Mouse (Mus musculus): ENCODE data around the gene Hes1. TPM values are rescaled to one million over a fixed set of nuclear protein-coding genes. Genes with fewer than 3 reads are reported as not detected.
A peak's percentile ranks its signal among the peaks of the same experiment; 100 is the strongest.

Gene Hes1
- total RNA-seq, 2 experiments from 2014 or later = 18.0 to 24.2 TPM

- no peak for DNase-seq (ENCODE audit: extremely low spot score in 1 of 2, low spot score in 1 of 2)
Measured at GRCm38 (mm10) chr16:30050767-30051490, 13.3 kb upstream of the Hes1 start.

DNA sequence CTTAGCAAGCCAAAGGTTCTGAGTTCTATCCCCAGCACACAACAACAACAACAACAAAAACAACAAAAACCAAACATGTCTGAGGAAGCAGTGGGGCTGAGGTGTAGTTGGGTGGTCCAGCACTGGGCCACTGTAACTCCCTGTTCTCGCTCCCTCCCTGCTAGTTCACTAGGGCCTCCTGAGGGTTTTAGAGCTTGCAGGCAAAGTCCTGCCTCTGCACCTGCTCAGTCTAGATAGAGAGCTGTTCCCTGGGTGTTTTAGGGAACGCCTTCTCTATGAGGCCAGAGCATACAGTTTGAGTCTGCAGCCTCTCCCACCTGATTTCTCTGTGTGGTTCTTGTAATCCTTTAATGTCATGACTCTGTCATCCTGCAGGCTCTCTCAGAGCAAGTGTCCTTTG, 11.9 kb upstream of the Hes1 start:
- DNase-seq (ENCODE audit: extremely low spot score in 1 of 2, low spot score in 1 of 2) = no peak

GRCm38 (mm10) chr16:30052839-30053511, 11.2 kb upstream of the Hes1 start:
- no peak for DNase-seq (ENCODE audit: extremely low spot score in 1 of 2, low spot score in 1 of 2)

DNA sequence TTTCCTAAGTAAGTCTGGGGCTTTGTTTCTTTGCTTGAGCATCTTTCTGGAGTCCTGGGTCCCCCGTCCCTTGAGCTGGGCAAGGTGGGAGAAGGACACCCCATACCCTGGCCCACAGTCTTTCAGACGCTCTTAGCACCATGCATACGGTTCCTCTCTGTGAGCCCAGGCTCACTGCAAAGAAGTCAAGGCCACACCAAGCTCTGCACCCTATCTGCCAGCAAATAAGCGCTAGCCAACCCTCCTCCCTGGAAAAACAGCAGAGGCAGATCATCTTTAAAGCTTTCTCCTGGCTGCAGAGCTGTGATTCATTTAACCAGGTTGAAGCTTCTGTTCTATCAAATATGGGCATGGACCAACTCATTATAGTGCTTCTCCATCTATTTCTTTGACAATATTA, 9.6 kb upstream of the Hes1 start:
- DNase-seq (ENCODE audit: extremely low spot score in 1 of 2, low spot score in 1 of 2) = no peak

DNA sequence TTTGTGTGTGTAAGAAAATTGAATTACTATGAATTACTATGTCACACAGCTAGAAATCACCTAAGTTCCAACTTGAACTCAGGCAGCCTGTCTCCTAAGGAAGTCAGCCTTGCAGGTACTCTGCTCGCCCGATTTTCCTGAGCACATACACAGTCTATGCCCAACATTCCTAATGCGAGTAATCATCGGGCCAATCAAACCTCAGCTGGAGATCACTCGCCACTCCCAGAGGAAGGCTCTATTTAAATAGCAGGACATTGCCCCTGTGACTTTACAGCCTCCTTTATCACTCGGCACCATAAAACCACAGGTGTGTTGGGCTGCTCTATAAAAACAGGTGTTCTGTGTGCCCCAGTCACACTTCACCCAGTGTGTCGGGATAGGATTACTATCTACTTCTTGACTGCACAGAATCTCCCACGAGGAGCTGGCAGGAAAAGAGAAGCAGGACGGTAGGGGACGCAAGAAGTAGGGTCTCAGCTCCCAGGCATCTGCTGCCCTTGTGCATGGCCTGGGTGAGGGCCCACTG, 8.8 kb upstream of the Hes1 start:
- no peak for DNase-seq (ENCODE audit: extremely low spot score in 1 of 2, low spot score in 1 of 2)

GRCm38 (mm10) chr16:30055927-30056326, 8.3 kb upstream of the Hes1 start:
- no peak for DNase-seq (ENCODE audit: extremely low spot score in 1 of 2, low spot score in 1 of 2)

DNA sequence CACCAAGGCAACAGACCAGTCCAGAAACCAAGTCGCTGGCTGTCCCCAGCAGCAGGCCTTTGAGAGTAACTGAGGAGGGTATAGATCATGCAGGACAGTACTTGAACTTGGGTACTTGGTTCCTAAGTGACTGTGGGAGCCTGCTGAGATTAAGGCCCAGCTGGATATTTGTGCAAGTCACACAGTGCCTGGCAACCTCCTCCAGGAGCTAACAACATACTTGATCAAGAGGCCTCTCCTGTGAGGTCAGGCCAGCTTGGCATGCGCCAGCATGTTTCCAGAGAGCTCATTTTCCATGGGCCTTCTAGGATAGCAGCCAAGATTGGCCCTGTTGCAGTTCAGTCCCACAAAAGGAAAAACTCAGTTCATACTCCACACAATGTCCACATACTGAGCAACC, 7.3 kb upstream of the Hes1 start:
- DNase-seq (ENCODE audit: extremely low spot score in 1 of 2, low spot score in 1 of 2) = no peak

DNA sequence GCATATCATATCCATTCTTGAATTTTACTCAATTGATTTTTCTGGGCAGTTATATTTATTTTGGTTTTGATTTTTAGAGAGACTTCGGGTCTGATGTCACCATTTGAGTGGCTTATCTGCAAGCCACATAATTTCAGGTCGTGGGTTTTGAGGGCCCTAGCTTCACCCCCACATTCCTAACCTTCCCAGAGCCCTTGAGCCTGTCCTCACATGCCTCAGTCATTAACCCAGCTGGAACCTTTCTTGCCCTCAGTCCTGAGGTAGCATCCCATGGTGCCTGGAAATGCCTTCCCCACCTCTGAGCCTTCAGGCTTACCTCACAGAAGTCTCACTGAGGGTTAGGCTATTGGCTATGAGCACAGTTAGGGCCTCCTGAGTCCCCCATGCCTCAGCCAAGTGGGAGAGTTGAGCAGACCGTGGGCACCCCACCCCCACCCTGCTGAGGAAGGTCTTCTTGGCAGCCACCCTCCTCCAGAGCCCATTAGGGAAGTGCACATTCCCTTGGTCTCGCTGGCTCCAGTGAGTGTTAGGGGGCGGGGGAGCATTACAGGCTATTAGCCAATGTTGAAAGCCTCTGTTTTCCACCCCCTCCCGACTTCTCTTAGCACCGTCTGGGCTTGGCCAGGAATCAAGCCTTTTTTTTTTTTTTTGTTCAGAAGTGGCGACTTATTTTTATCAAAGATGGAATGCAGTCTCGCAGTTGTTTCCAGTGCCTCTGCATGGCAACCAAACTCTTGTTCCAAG, 5.0 kb upstream of the Hes1 start:
- DNase-seq (ENCODE audit: extremely low spot score in 1 of 2, low spot score in 1 of 2) = peak in 1 of 2 experiments; percentile 16

GRCm38 (mm10) chr16:30060412-30060811, 3.8 kb upstream of the Hes1 start:
- DNase-seq (ENCODE audit: extremely low spot score in 1 of 2, low spot score in 1 of 2) = no peak

DNA sequence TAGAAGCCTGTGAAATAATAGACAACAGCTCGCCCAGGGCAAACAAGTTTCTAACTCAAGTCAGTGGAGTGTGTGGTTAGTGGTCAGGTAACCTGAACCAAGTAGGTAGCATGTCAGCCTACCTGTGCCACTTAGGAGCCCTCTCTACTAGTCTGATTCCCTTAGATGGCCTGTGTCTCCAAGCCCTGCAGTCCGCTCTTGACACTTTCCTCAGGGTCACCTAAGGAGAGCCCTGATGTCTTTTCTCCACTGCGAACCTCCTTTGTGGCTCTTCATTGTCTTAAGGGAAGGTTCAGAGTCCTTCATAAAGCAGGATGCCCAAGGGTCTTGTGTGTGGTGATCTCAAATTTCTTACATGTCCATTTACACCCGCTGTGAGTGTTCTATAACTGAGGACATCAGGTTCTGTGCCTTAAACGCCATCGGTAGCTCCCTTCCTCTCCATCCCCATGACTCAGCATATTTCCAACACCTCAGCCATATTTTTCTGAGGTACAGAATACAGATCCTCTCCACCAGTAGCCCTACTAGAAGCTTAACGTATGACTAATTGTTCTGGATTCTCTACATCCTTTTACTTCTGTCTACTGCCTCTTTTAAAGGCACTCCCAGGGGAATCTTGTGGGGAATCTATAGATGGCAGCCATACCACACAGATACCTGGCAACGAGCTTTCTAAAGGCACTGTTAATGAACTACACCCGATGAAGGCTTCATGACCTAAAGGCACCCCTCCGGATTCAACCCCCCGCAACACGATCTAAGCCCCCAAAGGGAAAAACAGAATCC, 1.7 kb upstream of the Hes1 start:
- DNase-seq (ENCODE audit: extremely low spot score in 1 of 2, low spot score in 1 of 2) = no peak

GRCm38 (mm10) chr16:30063121-30063881, 883 bp upstream of the Hes1 start:
- peak; percentile 18 to 36 for DNase-seq (ENCODE audit: extremely low spot score in 1 of 2, low spot score in 1 of 2)

DNA sequence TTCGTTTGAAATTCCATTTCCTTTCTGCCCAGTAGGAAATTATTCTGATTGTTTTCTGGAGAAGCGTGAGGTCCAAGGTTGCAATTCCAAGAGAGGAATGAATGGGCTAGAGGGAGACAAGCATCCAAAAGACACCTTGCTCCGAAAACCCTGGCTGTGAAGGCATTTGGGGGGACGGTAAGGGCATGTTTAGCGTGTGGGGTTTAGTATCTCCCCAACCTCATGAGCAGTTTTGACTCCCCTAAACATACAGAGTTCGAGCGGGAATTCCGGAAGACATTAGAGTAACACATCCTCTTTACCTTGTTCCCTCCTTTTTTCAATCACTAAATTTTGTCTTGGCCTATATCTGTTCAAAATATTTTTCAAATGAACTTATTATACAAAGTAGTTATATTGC, 429 bp downstream of the Hes1 start:
- DNase-seq (ENCODE audit: extremely low spot score in 1 of 2, low spot score in 1 of 2) = no peak

GRCm38 (mm10) chr16:30065077-30065476, 893 bp downstream of the Hes1 start:
- DNase-seq (ENCODE audit: extremely low spot score in 1 of 2, low spot score in 1 of 2) = peak; percentile 58 to 62

DNA sequence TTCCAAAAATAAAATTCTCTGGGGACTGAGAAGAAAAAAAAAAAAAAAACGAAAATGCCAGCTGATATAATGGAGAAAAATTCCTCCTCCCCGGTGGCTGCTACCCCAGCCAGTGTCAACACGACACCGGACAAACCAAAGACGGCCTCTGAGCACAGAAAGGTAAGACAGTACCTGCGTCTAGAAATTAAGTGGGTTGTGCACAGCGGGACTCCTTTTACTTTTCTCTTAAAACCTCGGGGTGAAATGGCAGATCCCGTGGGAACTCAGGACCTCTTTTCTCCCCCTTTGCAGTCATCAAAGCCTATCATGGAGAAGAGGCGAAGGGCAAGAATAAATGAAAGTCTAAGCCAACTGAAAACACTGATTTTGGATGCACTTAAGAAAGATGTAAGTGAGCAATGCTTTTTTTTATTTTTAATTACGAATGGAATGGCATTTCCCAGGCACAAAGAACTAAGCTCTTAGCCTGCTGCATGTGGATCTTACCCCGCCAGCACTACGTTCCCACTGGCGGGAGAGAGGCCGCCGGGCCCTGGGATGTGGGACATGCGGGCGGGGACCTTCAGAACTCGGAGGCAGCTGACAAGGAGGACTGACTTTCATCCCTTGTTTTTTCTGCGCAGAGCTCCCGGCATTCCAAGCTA, 1.5 kb downstream of the Hes1 start:
- no peak for DNase-seq (ENCODE audit: extremely low spot score in 1 of 2, low spot score in 1 of 2)

GRCm38 (mm10) chr16:30066184-30066851, 2.1 kb downstream of the Hes1 start:
- peak; percentile 21 to 42 for DNase-seq (ENCODE audit: extremely low spot score in 1 of 2, low spot score in 1 of 2)

DNA sequence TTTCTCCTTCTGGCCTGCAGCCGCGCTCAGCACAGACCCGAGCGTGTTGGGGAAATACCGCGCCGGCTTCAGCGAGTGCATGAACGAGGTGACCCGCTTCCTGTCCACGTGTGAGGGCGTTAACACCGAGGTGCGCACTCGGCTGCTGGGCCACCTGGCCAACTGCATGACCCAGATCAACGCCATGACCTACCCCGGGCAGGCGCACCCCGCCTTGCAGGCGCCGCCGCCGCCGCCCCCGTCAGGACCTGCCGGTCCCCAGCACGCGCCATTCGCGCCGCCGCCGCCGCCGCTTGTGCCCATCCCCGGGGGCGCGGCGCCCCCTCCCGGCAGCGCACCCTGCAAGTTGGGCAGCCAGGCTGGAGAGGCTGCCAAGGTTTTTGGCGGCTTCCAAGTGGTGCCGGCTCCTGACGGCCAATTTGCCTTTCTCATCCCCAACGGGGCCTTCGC, 2.7 kb downstream of the Hes1 start:
- DNase-seq (ENCODE audit: extremely low spot score in 1 of 2, low spot score in 1 of 2) = peak; percentile 80 to 83

DNA sequence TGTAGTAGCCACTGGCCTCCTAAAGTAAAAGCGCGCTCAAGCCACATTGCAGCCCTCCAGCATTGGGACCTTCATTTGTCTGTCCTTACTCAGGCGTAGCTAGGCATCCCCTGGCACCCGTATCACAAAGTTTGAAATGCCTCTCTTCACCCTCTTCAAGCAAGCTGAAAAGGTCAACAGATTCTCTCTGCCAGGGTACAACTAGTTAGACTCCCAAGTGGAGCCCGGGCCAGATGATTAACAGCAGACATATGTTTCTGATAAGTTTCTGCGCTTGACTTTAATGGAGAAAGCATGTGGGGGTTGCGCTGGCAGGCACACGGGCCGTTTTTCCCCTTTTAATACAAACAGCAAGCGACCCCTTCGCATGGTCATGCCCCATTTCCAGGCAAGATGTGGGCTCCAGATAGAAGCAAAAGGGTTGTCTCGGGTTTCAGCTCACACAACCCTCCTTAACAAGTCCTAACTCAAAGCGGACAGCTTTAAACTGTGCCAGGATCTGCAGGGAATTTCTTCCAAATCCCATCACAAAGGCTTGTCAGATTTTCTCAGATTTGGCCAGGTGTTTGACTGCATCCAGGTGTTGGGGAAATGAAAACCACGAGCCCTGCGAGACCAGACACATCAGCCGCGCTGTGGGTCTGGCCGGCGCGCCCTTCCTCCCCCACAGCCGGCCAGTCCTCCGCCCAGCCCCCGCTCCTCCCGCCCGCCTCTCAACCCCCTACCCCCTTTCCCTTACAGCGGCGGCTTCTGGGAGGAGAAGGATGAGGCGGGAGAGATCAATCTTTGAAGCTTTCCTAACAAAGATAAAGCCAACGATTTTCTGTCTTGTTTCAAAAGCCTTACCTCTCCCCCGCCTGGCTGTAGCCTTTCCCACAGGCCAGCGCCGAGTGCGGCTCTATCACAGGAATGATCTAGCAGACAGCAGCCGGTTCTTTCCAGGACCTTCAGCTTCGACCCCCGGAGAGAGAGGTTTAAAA, 4.1 kb downstream of the Hes1 start:
- no peak for DNase-seq (ENCODE audit: extremely low spot score in 1 of 2, low spot score in 1 of 2)

Measured in layer of hippocampus, postnatal 25 days (tissue).